Mouse (Mus musculus) limb, embryonic 14.5 days (tissue): ENCODE data around the gene B9d1. TPM values are rescaled to one million over a fixed set of nuclear protein-coding genes. Genes with fewer than 3 reads are reported as not detected.

Experiments
- ATAC-seq: fragments of 200-750 bp; cut with Nextera tagmentation; 2 replicates; pipeline ENCODE4 v1.8.0; 2017; ENCODE audit warnings: low read depth, moderate number of reproducible peaks, moderate TSS enrichment; ENCODE audit not compliant: low FRiP score
- DNase-seq: peaks from one replicate; pipeline ENCODE4 v3.0.0-alpha.2; 2015; ENCODE audit warnings: low spot score
- H3K27ac ChIP-seq: fragments of 300-500 bp; sonication (generic); replicated peaks from 2 replicates; pipeline ENCODE4 v1.5.1; 2014; ENCODE audit warnings: low read depth, mild to moderate bottlenecking, low read length, moderate library complexity, mixed read lengths
- H3K27me3 ChIP-seq: fragments of 300-500 bp; sonication (generic); 2 replicates; pipeline ENCODE4 v1.6.1; 2014; ENCODE audit warnings: low read length, mixed read lengths; ENCODE audit not compliant: control insufficient read depth, insufficient read depth
- H3K36me3 ChIP-seq: fragments of 300-500 bp; sonication (generic); 2 replicates; pipeline ENCODE4 v1.6.1; 2014; ENCODE audit warnings: mild to moderate bottlenecking, low read length, moderate library complexity, mixed read lengths; ENCODE audit not compliant: control insufficient read depth, insufficient read depth
- H3K4me1 ChIP-seq: fragments of 300-500 bp; sonication (generic); 2 replicates; pipeline ENCODE4 v1.6.1; 2014; ENCODE audit warnings: antibody characterized with exemption, low read length, mixed read lengths; ENCODE audit not compliant: control insufficient read depth, insufficient read depth
- H3K4me2 ChIP-seq: fragments of 300-500 bp; sonication (generic); replicated peaks from 2 replicates; pipeline ENCODE4 v1.6.1; 2014; ENCODE audit warnings: low read depth, mild to moderate bottlenecking, low read length, moderate library complexity; ENCODE audit not compliant: severe bottlenecking
- H3K4me3 ChIP-seq: fragments of 300-500 bp; sonication (generic); replicated peaks from 2 replicates; pipeline ENCODE4 v1.5.1; 2014; ENCODE audit warnings: low read length
- H3K9ac ChIP-seq: fragments of 300-500 bp; sonication (generic); 2 replicates; pipeline ENCODE4 v1.6.1; 2014; ENCODE audit warnings: mild to moderate bottlenecking, low read depth, low read length, moderate library complexity; ENCODE audit not compliant: severe bottlenecking
- H3K9me3 ChIP-seq: fragments of 300-500 bp; sonication (generic); 2 replicates; pipeline ENCODE4 v1.6.1; 2016; ENCODE audit warnings: low read length; ENCODE audit not compliant: control insufficient read depth
- POLR2A ChIP-seq: fragments of 200-500 bp; IDR thresholded peaks from 2 replicates; pipeline ENCODE4 v1.8.0; 2012; ENCODE audit warnings: inconsistent platforms, mild to moderate bottlenecking, moderate library complexity, borderline replicate concordance; ENCODE audit not compliant: insufficient read depth, insufficient read length; ENCODE audit errors: extremely low read depth
- WGBS: fragments of 180-500 bp; shearing (Covaris S2); extraction: QIAGEN DNeasy Blood & Tissue Kit; methylation state at CpG from one replicate; pipeline ENCODE4 v1.1.7; 2014; 5-methylcytosine and 5-hydroxymethylcytosine counted together
- polyA plus RNA-seq, 2 experiments: library from polyadenylated mRNA; depleted of rRNA in 1 of 2; stranded (reverse) in 1 of 2; unstranded in 1 of 2; fragments of >200 nt; fragmentation: Nextera tagmentation in 1 of 2; extraction: Ambion mirVana in 1 of 2; gene quantifications; 2 replicates each; pipeline versions ENCODE4 v1.2.1 to v1.2.3; 2012 to 2014

B9d1 gene
- polyA plus RNA-seq, 2 experiments = 28.2 to 37.2 TPM

DNA sequence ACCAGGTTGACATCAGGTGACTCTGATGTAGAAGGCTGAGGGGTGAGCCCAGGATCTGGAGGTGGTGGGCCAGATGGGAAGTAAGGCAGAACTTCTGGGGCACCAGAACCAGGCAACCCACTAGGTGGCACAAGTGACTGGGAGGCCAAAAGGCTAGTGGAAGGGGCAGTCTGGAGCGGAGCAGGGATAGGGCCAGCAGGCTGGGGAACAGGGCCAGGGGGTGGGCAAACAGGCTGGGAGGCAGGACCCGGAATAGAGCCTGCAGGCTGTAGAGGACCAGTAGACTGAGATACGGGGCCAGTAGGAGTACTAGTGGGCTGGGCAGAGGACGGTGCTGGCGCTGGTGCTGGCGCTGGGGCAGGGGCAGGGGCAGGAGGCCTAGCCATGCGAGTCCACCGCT, 15.1 kb upstream of the B9d1 start:
- Histone ChIP-seq H3K27ac (no peak overlapping the region), H3K27me3 (no peaks in the 10 kb centered on the region), H3K4me3 (no peak overlapping the region), H3K9ac (no peak overlapping the region), H3K36me3 (peaks cover 56% of the 10 kb centered on the region), H3K4me2 (no peak overlapping the region), H3K4me1 (peaks cover 37% of the 10 kb centered on the region), H3K9me3 (no peaks in the 10 kb centered on the region)
- no peak for ATAC-seq
- DNase-seq = no peak
- WGBS = 83% methylated on average over 5 of the region's 8 CpGs
- TF ChIP-seq POLR2A = no peak

- WGBS = 89% methylated on average over 22 of the region's 22 CpGs
- Histone ChIP-seq H3K36me3 (peaks cover 56% of the 10 kb centered on the region), H3K4me1 (peaks cover 31% of the 10 kb centered on the region), H3K9me3 (no peaks in the 10 kb centered on the region), H3K27me3 (no peaks in the 10 kb centered on the region), H3K9ac (no peak overlapping the region), H3K4me3 (no peak overlapping the region), H3K4me2 (no peak overlapping the region), H3K27ac (no peak overlapping the region)
- ATAC-seq (no peak), DNase-seq (no peak)
- no peak for TF ChIP-seq POLR2A
Observed at GRCm38 (mm10) chr11:61490944-61491520, 13.9 kb upstream of the B9d1 start.

DNA sequence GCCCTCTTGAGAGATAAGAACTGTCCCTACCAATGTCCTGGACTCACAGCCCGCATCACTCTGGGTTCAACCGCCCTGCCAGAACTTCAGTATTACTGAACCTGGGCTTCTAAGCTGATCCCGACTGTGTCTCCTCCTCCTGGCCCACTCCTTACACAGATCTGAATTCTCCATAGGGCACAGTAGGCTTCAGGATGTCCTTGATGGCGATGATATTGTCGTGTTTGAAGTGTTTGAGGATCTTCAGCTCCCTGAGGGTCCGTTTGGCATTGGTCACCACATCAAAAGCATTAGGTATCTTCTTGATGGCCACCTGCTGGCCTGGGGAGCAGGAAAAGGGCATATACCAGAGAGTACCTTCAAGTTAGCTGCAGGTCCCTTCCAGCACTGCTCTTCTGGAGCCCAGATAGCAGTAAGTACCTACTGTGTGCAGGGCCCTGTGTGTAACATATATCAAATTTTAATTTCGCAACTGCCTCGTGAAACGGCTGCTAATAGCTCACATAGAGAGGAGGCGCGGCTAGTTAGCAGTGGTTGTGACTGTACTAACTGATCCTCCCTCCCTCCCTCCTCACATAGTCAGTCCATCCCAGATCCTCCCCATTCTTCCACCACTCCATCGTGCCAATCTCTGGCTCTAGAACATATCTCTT, 12.1 kb upstream of the B9d1 start:
- Histone ChIP-seq H3K27ac (no peak overlapping the region), H3K4me3 (peak overlapping the region; percentile 83), H3K4me1 (peaks cover 16% of the 10 kb centered on the region), H3K36me3 (peaks cover 48% of the 10 kb centered on the region), H3K9me3 (no peaks in the 10 kb centered on the region), H3K4me2 (peak overlapping the region; percentile 80), H3K9ac (peak overlapping the region; percentile 77), H3K27me3 (no peaks in the 10 kb centered on the region)
- no peak for TF ChIP-seq POLR2A
- ATAC-seq (no peak), DNase-seq (no peak)
- 73% methylated on average over 12 of the region's 12 CpGs for WGBS

- peak; percentile 29; the same call in 1 of the 2 replicates for ATAC-seq
- H3K4me1 ChIP-seq = peaks cover 12% of the 10 kb centered on the region
- peak overlapping the region; percentile 80 for H3K4me2 ChIP-seq
- no peaks in the 10 kb centered on the region for H3K9me3 ChIP-seq
- 1% methylated on average over 36 of the region's 50 CpGs for WGBS
- H3K27ac ChIP-seq = peak overlapping the region; percentile 84
- H3K9ac ChIP-seq = peak overlapping the region; percentile 77
- no peaks in the 10 kb centered on the region for H3K27me3 ChIP-seq
- H3K36me3 ChIP-seq = peaks cover 40% of the 10 kb centered on the region
- peak overlapping the region; percentile 83 for H3K4me3 ChIP-seq
- no peak for TF ChIP-seq POLR2A
- no peak for DNase-seq
Observed at GRCm38 (mm10) chr11:61493525-61494128, 11.3 kb upstream of the B9d1 start.

- Histone ChIP-seq H3K4me3 (peak within 1 kb of the TSS; percentile 83), H3K9ac (peak within 1 kb of the TSS; percentile 77), H3K27me3 (no peaks in the 10 kb centered on the region), H3K9me3 (no peaks in the 10 kb centered on the region), H3K4me2 (peak within 1 kb of the TSS; percentile 80), H3K36me3 (peaks cover 34% of the 10 kb centered on the region), H3K27ac (peak within 1 kb of the TSS; percentile 88), H3K4me1 (peaks cover 12% of the 10 kb centered on the region)
- peak; percentile 45; the same call in 1 of the 2 replicates for TF ChIP-seq POLR2A
- WGBS = under 1% methylated on average over 60 of the region's 62 CpGs
- DNase-seq = peak; percentile 100
- peak; percentile 95 for ATAC-seq
Observed at GRCm38 (mm10) chr11:61494129-61494997, 10.6 kb upstream of the B9d1 start, which contains the start of gene Mapk7. Gene Mapk7 (minus strand): TSS chr11:61494406.
